Mouse (Mus musculus) lung, adult 2 months (tissue): Measurements from ENCODE around the gene Rgs9.

Source experiments
- CTCF ChIP-seq: fragments of 200-500 bp; IDR thresholded peaks from 2 replicates; pipeline ENCODE4 v1.5.1; 2011; ENCODE audit warnings: mild to moderate bottlenecking, low read length, control low read depth; ENCODE audit not compliant: insufficient read depth
- POLR2A ChIP-seq: fragments of 200-500 bp; IDR thresholded peaks from 2 replicates; pipeline ENCODE4 v1.6.1; 2011; ENCODE audit warnings: low read depth, mild to moderate bottlenecking, control low read depth, low read length, borderline replicate concordance; ENCODE audit errors: extremely low read depth

DNA sequence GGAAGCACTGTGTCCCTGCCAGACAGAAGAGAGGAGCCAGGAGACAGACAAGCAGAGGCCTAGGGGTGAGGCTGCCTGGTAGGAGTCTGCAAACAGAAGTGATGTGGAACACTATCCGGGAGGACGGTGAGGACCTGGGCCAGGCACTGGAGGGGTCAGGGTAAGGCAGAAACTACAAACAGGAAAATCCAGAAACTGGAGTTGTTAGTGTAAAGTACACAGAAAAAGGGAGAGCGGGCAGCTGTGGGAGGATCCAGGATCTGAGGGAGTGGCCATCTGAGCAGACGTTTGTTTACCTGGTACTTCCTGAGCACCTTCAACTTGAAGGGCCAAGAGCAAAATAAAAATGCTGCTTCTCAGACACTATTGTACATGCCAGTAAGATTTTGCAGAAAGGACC lies 42.9 kb downstream of the Rgs9 start:
- TF ChIP-seq POLR2A (no peak), CTCF (no peak)
